Mouse (Mus musculus) gastrocnemius, postnatal 10 days (tissue): Measurements from ENCODE around the gene Epha7. TPM values are rescaled to one million over a fixed set of nuclear protein-coding genes. Genes with fewer than 3 reads are reported as not detected.

Source experiments
- DNase-seq: peaks from one replicate; pipeline ENCODE4 v3.0.0; 2021; ENCODE audit warnings: mixed read lengths
- total RNA-seq, 2 experiments: library from RNA; stranded (reverse); gene quantifications; 2 replicates each; pipeline ENCODE4 v1.2.3; 2021

Epha7 gene
- total RNA-seq, 2 experiments from 2014 or later = 2.4 to 3.5 TPM

DNA sequence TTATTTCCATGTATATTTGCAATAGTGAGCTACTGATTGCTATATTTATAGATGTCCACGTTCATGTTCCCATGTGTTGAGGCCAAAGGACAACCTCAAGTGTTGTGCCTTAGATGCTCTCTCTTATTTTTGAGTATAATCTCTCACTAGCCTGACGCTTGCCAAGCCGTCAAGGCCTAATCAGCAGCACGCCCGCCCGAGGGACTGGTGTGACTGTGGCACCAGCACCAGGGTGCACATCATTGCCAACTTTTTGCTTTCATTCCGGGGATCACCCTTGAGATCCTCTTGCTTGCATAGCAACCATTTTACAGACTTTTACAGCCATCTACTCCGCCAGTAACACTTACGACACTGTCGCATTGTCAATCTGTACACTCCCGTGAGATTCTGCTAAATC lies 86.9 kb downstream of the Epha7 start:
- DNase-seq = no peak

DNA sequence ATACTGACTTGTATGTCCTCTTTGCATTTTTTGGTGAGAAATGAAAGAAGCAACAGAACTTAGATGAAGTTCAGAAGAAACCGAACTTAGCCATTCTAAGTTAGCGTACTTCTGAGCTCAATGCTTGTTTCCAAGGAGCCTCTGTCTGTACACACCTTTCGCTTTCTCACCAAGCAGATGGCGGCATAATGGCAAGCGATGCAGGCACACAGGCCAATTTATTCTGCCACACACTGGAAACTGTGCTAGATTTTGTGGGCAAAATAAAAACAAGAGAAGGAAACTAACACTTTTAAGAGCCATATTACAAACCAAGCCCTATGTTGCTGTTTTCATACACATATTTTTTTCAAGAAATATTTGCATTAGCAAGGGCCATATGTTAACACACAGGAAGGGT lies 88.6 kb downstream of the Epha7 start:
- no peak for DNase-seq

DNA sequence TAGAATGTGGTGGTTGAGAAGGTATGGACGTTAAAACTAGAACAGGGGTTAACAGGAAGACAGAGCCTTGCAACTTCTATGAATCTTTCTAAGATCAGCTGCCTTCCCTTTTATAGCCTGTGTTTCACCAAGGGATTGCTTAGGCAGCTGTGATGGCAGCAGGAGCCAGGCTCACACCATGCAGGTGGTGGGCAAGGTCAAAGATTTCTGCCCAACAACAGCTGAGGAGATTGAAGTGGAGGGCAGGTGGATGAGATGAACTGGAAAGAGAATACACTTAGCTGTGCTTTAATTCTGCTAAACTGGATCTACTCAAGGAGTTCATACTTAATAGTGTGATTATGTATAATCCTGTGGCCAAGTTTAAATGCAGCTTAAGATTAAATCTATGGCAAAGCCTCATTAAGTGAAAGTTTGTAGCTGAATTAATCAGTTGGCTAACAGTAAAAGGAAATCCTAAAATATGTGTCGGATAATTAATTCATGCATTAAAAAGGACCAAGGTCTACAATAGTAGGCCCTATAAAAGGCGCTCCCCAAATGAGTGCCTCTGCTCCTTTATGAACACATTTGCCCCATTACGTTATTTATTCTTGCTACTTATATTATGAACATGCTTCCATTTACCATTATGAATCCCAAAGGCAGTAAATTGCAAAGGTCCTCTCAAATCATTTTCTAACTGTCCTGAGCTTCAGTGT lies 89.2 kb downstream of the Epha7 start:
- no peak for DNase-seq

GRCm38 (mm10) chr4:28906985-28907384 lies 94.1 kb downstream of the Epha7 start:
- no peak for DNase-seq

DNA sequence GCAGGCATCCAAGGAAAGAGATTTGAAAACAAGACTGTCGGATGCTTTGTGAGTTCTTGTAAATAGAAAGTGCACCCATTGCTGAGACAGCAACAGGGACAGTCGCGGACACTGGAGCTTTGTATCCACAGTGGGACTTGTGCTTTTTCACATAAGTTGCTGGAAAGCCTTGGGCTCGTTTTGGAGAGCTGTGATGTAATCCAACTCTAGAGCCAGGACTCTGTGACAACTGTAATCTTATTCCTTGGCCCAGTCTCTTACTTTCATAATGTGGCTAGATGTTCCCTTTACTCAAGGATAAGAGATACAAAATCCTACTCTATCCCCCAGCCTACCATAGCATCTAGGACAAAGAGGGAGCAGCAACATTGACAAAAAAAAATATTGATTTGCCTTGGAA lies 97.2 kb downstream of the Epha7 start:
- DNase-seq = no peak

DNA sequence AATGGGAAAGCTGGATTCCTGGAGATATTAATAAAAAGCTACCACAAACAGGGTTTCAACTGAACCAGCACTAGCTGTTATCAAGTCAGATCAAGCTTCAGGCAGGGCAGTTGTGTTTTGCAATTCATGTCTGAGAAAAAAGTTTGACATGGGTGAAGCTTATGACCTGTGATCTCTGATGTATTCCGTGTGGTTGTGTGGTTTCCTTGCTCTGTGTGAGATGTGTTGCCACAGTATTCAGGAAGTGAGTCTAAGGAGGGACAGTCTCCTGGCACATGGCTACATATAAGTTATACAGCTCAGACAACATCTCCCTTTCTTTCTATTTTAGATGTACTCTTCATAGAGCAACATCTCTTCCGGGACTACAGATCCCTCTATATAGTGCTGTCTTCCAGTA lies 99.1 kb downstream of the Epha7 start:
- no peak for DNase-seq

DNA sequence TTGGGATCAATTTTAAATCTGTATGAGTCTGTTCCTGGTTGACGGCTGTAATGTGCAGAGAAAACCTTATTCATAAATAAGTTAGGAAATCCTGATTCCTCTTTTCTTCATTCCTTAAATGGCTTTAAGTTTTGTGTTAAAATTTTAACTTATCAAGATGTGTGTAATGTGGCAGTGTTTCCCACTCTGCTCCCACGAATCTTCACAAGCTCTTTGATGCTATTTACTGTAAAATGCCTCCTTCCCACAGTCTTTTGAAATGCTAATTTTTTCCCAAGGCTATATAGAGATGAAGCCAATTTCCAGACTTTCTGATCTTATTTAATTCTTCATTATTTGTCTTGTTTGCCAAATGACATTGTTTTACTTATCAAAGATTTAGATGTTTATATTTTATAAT lies 100.7 kb downstream of the Epha7 start:
- no peak for DNase-seq

DNA sequence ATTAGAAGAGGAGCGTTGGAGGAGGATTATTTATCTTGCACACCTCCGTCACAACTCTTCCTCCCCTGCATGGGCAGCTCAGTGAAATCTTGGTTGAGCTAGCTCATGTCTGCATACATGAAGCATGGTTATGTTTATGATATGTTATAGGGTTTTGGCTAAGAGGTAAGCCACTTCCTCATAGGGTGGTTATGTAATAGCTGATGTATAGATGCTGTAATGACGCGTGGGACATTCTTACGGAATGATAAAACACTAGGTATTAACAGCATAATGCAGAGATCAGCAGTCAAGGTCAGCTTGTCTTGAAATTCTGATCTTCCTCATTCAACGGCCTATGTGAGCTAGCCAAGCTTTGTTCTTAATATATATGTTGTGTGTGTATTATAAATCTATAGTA lies 107.7 kb downstream of the Epha7 start:
- no peak for DNase-seq

- DNase-seq = no peak
Measured at GRCm38 (mm10) chr4:28926072-28926471, 113.1 kb downstream of the Epha7 start.

DNA sequence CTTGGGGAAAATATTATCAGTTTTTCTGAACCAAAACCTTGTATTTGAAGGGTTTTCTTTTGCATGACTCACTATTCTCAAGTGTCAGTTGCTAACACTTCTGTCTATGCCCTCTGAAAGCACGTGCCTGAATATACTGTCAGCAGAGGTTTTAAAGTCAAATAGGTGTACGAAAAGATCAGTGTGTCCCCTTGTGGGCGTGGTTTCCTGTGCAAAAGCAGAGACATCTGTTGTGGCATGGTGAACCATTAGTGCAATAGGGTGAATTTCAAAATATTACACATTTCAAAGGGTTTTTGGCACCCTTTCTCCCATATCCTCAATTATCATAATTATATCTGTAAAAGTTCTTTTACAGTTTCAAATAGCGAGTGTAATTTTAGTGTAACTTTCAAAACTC lies 120.5 kb downstream of the Epha7 start:
- DNase-seq = no peak

GRCm38 (mm10) chr4:28934802-28935201 lies 121.9 kb downstream of the Epha7 start:
- DNase-seq = no peak

- no peak for DNase-seq
Measured at GRCm38 (mm10) chr4:28935567-28935966, 122.6 kb downstream of the Epha7 start.

DNA sequence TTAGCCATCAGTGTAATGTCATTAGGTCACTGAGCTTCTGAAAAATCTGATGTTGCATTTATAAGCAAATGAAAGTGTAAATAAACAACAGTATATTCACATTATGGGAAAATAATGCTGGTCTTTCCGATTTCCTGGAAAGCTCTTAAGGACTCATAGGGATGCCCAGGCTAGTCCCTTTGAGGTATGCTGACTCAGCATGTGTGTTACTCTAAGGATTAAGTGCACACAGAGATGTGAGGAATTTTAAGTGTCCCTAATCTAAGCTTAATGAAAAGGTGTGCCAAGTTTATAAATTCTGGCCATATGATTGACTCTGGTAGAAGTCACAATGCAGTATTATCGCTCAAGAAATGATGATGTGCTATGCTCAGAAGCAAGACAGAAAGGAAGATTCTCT lies 127.8 kb downstream of the Epha7 start:
- DNase-seq = no peak

DNA sequence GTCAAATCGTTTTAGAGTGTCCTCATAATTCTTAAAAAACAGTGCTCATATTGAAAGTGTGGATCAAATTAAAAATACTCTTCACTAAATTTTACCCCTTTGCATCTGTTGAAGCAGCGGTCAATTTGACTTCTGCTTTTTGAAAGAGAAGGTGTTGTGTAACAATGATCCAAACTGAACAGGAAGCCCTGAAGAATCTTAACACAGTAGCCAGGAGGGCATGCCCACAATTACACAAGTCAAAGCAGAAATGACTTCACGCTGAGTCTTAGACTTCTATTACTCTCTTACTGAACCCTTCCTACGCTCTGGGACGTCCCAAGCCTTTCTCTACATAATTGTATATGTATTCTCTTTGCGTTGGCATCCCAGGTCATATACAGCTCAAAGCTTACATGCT lies 131.3 kb downstream of the Epha7 start:
- DNase-seq = no peak

GRCm38 (mm10) chr4:28960889-28961560 lies 148.1 kb downstream of the Epha7 start:
- DNase-seq = no peak

DNA sequence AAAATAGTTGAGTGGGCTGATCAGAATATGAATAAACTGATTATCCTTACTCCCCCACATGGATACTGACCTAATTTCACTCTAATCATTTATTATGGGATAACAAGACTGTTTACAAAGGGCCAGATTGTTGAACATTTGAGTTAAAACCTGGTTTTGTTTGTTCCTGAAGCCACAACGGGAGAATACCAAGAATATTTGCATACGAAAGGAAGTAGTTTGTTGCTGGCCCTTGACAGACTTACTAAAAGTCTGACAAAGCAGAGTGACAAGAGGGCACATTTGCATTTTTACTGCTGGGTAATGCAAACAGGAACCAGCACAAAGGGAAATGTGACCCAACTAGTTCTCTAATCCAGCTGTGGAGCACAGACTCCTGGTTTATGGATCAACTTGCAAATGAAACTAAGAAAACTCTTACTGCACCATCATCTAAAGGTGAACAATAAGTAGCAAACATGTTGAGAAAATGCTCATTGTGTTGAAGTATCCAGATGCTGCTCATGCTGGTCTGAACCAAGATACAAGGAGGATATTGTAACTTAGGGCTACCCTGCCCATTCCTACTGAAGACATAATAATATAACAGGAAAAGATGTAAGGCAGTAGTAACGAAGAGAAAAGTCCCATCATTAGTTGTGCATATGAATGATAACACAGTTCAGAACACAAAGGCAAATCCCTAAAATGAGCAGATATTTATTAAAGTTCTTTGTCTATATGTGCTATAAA lies 154.8 kb downstream of the Epha7 start:
- no peak for DNase-seq

GRCm38 (mm10) chr4:28998462-28999286 lies 185.7 kb downstream of the Epha7 start:
- DNase-seq = no peak

DNA sequence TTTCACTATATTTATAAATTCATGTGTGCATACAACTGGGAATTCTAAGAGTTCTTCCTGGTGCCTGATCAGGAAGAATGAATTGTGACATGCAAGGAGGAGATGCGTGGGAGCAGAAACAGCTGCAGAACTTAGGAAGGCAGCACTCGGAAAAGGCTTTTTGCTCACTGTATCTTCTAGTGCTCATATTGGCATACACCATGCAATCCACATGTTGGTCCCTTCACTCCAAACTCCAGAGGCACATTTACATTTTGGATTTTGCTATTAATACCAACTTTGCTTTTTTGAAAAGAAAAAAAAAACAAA lies 186.3 kb downstream of the Epha7 start:
- DNase-seq = no peak

DNA sequence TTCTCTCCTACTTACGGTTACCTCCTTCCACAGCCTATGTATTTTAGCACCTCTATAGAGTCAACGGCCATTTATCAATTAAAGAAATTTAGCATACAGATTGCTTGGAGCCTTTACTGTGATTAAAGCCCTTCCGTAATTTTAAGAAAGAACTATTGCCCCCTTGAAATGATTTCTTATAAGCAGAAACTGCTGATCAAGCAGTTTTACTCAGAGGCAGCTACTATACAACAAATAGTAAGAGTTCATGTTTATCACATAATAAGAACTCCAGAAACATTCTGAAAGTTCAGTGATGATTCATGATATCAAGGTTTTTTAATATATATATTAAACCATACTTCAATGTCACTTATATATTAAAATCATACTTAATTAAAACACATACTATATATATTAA lies 197.4 kb downstream of the Epha7 start:
- DNase-seq = no peak
